Mouse (Mus musculus) embryo, embryonic 10 days (tissue): ENCODE measurements around the gene Cmbl.

ENCODE experiments used
- DNase-seq: peaks from one replicate; pipeline ENCODE4 v3.0.0-alpha.2; 2015; ENCODE audit warnings: low spot score

Cmbl gene

DNA sequence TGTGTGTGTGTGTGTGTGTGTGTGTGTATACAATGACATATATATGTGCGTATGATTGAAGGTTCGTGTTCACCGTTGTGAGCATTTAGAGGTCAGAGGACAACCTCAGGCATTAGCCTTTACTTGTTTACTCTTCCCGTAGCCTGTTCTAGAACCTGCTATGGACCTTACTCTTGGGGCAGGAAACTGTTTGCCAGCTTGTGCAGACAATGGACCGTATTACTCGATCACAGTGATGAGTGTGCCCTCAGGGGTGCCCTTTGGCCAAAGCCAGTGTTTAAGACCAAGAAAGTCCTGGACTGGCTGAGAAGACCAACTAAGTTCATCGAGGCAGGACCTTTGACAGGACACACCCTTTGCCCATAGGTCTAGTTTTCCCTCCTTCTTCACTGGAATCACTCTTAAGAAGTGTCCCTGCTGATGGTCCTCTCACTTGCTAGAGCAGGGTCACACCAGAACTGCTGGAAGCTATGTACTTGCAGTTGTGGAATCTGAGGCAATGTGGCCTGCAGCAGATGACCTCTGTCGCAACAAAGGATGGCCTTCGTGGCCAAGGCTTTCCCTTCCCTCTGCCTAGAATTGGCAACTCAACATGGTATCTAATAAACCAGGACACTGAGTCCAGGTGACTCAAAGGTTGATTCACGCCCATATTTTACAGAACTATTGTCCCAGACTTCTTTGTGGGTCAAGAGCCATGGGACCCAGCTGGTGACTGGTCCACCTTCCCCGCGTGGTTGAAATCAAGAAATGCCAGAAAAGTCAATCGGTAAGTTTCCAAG, 18.3 kb downstream of the Cmbl start:
- DNase-seq: no peak

DNA sequence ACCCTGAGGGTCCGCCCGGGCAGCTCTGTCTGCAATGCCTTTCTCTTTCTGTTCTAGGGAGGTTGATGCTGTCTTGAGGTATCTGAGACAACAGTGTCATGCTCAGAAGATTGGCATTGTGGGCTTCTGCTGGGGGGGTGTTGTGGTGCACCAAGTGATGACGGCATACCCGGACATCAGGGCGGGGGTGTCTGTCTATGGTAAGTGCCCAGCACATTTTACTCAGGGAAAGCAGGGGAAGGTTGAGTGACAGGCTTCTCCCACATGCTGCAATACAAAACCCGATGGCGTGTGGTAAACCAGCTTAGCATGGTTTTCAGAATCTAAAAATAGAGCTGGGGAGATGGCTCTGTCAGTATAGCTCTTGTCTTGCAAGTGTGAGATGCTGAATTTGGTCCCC, 20.0 kb downstream of the Cmbl start:
- no peak for DNase-seq

DNA sequence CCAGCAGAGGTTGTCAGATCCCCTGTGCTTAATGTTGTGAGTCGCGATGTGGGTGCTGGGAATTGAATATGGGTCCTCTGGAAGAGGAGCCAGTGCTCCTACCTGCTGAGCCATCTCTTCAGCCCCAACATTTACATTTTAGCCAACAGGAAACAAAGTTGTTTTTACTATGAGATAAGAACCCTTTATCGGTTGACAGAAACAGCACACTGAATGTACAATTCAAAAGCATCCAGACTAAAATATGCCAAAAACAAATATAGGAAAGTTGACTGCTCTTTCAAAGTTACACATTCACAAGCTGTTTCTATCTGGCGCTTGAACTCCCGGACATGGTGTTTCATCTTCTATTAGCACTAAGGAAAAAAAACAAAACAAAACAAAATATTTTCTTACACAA, 20.9 kb downstream of the Cmbl start:
- no peak for DNase-seq

DNA sequence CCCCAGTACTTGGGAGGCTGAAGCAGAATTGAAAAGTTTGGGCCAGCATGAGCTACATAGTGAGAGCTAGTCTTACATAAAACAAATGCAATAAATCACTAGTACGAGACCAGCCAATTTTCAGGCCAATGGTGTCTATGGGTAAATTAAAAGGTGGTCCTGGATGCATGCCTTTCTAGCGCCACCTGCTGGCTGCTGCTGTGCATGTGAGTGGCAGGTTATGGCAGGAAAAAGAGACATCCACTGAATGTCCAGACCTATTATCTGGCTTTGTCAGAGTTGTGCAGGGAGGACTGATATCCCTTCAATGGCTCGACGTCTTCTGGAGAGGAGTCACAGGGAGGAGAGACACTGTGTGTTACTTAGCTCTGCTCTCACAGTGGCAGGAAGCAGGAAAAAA, 21.3 kb downstream of the Cmbl start:
- peak; percentile 96 for DNase-seq

DNA sequence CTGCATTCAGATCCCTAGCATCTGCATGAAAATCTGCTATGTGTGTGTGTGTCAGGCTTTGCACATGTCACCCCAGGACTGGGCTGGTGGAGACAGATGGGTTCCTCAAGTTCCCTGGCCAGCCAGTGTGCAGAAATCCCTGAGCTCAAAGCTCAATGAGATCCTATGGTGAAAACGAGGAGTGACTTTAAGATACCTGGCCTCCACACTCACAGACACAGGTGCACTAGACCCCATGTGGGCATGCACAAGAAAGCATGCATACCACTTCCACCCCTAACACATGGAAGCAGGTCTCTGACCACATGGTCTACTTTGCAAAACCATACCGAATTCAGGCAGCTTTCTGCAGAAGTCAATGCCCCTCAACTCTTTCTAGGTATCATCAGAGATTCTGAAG, 22.6 kb downstream of the Cmbl start:
- DNase-seq: no peak

DNA sequence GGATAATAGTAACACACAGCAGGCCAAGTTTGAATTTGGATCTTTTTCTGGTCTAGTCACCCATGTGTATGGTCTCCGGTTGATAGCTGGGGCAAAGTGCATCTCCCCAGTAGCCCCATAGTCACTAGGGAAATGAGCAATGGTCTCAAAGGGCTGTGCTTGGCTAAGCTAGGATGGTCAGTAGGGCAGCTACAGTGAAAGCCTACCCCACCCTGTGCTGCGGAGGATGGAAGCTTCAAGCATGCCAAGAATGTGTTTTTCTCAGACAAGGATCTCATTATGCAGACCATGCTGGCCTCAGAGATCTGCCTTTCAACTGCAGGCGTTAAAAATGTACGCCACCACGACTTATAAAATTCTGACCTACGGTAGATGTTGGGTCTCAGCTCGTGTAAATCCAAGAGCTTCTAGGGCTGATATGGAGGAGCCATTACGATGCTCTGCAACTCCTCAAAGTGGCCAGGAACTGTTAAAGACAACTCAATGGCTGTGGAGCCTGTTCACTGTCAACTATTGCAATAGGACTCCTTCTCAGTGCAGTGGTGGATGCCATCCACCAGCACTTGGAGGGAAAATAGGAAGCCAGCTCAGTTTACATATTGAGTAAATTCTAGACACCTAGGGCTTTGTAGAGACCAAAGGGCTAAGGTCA, 23.9 kb downstream of the Cmbl start:
- peak; percentile 46 for DNase-seq

DNA sequence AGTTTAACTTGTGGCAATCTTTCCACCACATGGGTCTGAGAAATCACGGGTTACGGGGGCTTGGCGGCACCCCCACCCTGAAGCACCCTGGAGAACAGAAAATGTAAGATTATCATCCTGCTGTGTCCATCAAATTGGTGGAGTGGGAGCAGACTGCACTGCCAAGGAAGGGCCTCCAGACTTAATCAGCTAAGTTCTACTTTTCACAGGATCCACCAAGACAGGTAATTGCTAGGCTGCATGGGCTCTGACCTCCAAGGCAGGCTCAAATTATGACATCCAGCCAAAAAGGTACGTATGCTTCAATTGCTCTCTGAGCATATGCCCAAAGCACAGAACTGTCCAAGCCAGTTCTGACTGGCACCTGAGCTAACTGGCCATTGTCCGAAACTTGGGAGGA, 25.0 kb downstream of the Cmbl start:
- no peak for DNase-seq

DNA sequence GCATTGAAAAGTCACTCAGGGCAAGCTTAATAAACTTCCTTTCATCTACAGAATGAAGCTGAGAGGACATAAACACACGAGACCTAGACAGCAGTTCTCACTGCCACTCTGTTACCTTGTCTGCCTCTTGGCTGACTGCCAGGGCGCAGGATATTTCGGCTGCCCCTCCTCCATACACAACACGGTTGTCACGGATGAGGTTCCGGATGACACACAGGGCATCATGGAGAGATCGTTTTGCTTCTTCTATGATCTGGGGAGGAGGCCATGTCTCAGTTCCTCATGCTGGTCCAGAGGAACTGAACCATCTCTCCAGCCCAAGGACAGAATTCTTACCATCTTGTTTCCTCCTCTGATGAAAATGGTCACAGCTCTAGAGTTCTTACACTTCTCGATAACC, 27.3 kb downstream of the Cmbl start:
- no peak for DNase-seq

DNA sequence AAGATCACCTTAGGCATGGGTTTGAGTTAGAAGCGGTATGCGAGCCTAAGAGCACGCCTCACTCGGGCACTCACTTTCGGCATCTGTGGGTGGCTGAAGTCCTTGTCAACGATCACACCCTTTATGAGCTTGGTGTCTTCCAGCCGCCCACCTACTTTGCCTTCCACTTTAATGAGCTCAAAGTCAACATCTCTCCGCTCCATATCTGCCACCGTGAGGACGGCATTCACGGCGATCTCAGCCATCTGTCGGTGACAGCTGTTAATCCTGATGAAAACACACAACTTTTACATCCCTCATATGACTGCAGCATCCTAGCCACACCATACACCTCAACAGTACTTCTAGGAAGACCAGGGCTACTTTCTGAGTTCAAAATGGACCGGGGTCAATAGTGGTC, 29.1 kb downstream of the Cmbl start:
- DNase-seq: no peak

DNA sequence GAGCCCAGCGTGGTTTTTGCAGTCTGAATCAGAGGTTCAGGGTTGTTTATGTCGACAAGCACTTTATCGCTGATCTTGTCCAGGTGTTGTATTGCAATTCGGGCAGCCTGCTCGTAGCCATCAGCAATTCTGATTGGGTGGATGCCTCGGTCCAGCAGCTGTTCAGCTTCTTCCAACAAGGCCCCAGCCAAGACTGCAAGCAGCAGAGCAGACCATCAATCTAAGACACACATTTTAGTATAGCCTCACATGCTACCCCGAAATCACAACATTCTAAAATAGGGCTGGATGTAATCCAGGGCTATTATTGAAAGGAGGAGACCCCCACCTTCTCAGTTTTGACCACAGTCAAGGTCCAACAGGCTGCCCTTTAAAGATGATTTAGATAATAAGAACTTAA, 30.5 kb downstream of the Cmbl start:
- DNase-seq: no peak

DNA sequence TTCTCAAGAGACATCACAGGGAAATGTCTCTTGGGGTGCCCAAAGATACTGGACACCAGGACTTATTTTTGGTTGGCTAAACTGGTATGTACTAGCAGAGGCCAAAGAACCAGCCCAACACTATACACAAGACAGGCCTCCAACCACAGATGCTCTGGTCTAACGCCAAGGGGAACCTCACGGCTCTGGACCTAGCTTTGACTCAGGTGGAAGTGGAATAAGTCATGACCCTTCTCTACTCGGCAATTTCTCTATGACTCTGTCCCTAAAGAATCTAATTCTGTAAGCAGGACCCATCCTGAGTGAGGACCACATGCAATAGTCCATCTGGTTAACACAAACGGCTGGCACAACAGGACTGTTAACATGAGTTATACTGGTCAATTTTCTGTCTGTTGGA, 34.6 kb downstream of the Cmbl start:
- DNase-seq: no peak

DNA sequence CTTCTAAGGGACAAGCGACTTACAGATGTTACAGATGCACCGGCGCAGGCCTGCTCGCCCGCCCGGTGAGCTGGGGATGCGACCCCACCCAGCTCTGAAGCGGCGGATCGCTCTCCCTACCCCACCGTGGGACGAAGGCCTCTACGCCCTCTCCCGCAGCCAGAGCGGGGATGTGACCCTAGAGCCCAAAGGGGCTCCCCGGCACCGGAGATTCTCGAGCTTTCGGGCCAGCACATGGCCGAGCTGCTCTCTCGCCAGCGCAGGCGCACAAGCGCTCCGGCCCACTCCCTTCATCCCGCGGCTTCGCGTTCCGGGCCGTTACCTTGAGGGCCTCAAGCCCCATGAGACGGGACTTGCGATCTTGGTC, 36.1 kb downstream of the Cmbl start:
- DNase-seq: no peak

DNA sequence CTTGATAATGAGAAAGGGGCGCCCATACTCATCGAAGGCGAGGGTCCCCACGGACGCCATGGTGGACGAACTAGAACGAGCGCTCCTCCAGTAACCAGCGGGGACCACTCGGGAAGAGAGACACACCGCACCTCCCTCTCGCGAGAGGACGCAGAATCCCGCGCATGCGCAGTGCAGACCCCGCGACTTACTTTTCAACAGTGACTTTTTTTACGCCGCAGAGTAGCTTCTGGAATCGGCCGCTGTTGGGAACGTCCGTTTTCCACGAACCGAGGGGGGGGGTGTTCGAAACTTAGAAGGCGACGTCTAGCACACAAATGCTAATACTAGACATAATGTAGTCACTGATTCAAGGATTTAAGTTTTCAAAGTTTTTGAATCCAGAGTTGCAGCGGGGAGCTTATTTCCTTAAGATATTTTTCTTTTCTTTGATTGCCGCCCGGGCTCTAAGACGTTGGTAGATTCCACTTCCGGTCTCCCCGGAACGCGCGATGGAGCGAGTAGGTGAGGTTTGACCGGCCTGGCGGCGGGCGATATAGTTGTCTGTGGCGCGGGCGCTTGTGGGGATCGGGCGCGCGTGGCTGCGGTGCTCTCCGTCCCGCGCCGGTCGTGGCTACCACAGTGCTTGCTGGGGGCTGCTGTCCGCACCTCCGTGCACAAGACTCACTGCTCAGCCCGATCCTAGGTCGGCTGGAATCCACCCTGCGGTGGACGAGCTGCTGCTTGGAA, 36.6 kb downstream of the Cmbl start, which contains the start of the genes Cct5 and Fam173b:
Gene Cct5, minus strand, starts transcription at position 159 of the 729 bp plus-strand sequence.
Gene Fam173b, plus strand, starts transcription at position 207 of the 729 bp plus-strand sequence.
- peak; percentile 99 for DNase-seq

DNA sequence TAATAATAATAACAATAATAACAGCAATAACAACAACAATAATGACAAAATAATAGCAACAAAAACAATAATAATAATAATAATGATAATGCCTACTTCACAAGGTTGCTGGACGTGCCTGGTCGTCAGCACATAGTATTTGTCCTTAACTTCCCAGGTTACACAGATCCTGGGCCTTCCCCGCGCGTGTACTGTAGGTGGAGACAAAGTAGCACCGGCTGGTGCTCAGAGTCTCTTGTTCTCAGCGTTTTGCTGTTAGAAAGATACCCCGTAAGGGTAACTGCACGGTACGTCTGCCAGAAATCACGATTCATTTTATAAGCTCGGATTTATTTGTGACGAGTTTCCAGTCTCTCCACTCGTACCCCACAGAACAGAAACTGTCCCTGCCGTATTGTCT, 37.2 kb downstream of the Cmbl start:
- peak; percentile 78 for DNase-seq

DNA sequence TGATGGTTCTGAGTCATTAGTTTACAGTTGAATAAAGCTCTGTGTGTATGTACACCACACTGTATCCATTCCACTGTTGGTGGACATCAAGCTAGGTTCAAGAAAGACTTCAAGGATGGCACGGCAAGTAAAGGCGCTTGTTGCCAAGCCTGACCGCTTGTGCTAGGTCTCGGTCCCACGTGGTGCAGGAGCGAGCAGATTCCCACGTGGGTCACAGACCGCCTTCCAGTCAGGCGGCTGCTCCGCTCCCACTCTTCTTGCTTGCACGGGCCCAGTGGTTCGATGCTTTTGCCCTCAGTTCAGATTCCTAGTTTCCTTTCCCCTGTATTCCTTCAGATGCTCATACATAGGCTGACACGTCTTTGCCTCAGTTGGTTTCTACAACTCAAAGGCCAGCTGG, 37.9 kb downstream of the Cmbl start:
- no peak for DNase-seq

DNA sequence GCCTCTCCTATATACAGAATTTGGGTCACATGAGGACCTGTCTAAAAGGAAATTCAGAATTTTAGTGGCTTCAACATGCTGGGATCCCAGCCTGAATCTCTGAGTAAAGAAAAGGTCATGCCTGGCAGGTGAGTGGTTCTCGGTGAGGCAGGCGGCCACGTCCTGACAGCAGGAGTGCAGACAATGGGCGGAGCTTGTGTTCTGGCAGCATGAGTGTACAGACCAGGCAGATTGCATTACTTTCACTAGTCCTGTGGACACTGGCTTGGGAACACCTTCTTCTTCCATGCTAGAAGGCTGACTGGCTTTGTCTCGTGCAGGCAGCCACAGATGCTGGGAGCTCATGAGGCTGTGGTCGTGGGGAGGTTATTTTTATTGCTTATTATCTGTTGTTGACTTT, 41.6 kb downstream of the Cmbl start:
- DNase-seq: no peak

DNA sequence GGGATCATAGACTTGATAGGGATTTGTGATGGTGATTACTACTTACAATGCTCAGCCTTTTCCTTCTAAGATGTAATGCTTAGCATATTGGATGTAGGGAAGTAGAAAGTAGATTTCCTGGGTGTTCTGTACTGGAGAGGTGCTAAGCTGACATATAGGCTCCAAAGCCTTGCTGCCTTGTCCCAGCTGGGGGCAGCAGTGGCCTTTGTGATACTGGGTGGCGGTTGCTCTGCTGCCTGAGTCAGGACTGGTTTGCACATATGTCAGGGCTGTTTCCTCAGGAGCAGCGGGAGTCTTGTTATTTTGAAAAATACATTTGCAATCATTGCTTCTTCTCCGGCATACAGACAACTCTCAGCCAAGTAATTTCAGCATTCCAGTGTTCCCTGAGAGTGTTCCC, 45.8 kb downstream of the Cmbl start:
- peak; percentile 45 for DNase-seq

DNA sequence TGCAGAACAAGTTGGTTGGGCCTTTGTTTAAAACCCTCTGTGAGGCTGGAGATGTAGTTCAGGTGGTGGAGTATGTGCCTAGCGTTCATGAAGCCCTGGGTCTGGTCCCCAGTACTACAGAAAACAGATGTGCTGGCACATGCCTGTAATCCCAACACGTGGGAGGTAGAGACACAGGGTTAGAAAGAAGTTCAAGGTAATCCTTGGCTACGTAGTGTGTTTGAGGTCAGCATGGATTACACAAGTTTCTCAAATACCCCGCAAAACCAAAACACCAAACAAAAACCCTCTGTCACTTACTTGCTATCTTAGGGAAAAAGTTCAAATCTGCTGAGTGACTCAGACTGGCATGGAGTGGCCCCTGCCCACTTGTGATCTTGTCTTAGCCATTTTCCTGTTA, 46.8 kb downstream of the Cmbl start:
- no peak for DNase-seq

DNA sequence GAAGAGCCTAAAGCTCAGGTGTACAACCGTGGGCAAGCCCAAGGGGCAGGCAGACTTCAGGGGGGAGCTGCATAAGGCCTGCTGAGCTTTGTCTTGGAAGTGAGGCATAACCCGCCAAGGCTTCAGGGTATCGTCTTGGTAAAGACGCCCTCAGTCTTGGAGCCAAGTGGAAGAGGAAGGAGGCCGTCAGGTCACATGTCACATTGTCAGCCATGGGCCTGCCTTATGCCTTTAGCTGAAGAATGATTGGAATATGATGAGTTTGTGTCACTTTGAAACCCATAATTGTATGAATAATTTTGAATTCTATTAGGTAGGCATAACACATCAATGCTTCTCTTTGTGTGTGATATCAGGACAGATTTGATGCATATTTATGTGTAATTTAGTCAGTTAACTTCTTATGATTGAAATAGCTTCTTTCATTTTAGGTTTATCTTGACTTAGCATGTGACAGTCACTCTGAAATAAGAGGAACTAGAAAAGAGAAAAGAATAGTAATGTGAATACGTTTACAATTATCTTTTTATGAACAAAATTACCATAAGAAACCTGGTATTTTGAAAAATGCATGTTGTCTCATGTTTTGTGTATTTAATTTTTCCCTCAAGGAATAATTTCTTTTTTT, 48.8 kb downstream of the Cmbl start:
- DNase-seq: no peak

DNA sequence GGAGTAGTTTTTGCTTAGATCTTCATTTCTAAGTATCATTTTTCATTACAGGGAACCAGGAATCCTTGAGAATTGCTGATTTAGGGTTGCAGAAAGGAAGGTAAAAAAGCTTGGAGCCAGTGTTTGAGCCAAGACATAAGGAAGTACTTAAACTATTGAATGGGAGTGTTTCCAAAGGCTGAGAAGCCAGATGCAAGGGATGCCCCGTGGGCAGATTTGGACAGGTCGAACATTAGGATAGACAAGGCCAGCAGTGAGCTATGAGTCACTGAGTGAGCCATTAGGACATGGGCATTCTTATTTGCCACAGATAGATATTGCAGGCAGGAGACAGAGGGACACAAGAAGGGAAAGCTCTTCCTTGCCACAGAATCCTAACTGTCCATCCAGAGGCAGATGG, 49.5 kb downstream of the Cmbl start:
- no peak for DNase-seq

DNA sequence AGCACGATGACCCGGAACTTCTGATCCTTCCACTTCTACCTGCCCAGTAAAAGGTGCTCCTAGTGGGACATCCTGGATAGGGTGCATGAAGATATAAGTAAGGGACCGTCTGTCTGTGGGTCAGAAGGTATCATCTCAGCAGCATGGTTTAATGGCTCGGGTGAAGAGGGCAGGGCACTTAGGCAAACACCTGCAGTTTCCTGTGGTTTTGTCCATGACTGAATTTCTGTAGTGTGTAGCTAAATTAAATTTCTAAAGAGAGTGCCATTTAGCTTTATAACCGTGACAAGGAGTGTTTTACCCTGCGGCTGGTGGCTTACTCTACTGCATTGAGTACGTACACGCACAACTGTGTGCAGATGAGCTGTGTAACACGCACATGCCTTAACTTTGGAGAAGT, 52.1 kb downstream of the Cmbl start:
- no peak for DNase-seq

DNA sequence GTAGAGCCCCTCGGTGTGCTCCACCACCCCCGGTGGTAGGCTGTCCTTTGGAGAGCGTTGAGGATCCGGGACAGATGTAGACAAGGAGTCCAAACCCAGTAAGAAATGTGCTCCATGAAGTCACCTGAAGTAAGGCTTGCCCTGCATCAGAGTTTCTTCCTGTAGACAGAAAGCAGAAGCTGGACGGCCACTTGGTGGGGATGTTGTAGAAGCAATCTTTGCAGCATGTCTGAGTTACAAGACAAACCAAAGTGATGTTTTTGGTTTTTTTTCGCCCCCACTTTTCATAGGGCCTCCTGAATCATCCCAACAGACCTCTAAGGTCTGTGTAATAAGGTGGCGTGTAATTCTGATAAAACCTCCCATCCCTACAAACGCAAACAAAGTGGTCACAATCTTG, 54.3 kb downstream of the Cmbl start:
- no peak for DNase-seq
